Mouse (Mus musculus) MEL (cell line): Measurements from ENCODE around the gene Sipa1l2.

Source experiments
- CTCF ChIP-seq, 3 experiments: IDR thresholded peaks in 2 of 3; conservative IDR thresholded peaks in 1 of 3; 2 replicates each; pipeline ENCODE4 v1.5.1; 2011 to 2012; ENCODE audit warnings: low read length in 3 of 3, low read depth in 2 of 3, mild to moderate bottlenecking in 2 of 3, improper control_type of control experiment in 1 of 3, inconsistent platforms in 1 of 3, mixed read lengths in 1 of 3, moderate library complexity in 1 of 3; ENCODE audit not compliant: control insufficient read depth in 1 of 3, insufficient read depth in 1 of 3, poor library complexity in 1 of 3, severe bottlenecking in 1 of 3
- EP300 ChIP-seq, 2 experiments: IDR thresholded peaks; 2 replicates each; pipeline ENCODE4 v1.6.1; 2011; ENCODE audit warnings: improper control_type of control experiment in 2 of 2, low read length in 2 of 2, low read depth in 1 of 2, mild to moderate bottlenecking in 1 of 2
- ETS1 ChIP-seq: IDR thresholded peaks from 2 replicates; pipeline ENCODE4 v1.6.1; 2012; ENCODE audit warnings: low read depth, mild to moderate bottlenecking, inconsistent platforms, low read length, improper control_type of control experiment, moderate library complexity
- GATA1 ChIP-seq: IDR thresholded peaks from 2 replicates; pipeline ENCODE4 v1.6.1; 2011; ENCODE audit warnings: low read depth, low read length, improper control_type of control experiment
- HCFC1 ChIP-seq: IDR thresholded peaks from 2 replicates; pipeline ENCODE4 v1.6.1; 2012; ENCODE audit warnings: low read depth, mild to moderate bottlenecking, inconsistent platforms, low read length, improper control_type of control experiment, moderate library complexity
- MAX ChIP-seq: IDR thresholded peaks from 2 replicates; pipeline ENCODE4 v1.6.1; 2011; ENCODE audit warnings: low read length, improper control_type of control experiment
- MEF2A ChIP-seq: IDR thresholded peaks from 2 replicates; pipeline ENCODE4 v1.6.1; 2014; ENCODE audit warnings: low read depth, mild to moderate bottlenecking, inconsistent platforms, low read length, improper control_type of control experiment; ENCODE audit not compliant: poor library complexity, insufficient replicate concordance, severe bottlenecking; ENCODE audit errors: extremely low read depth
- MYB ChIP-seq: IDR thresholded peaks from 2 replicates; pipeline ENCODE4 v1.6.1; 2011; ENCODE audit warnings: mild to moderate bottlenecking, low read depth, low read length, improper control_type of control experiment
- NRF1 ChIP-seq: IDR thresholded peaks from 2 replicates; pipeline ENCODE4 v1.6.1; 2014; ENCODE audit warnings: low read depth, mild to moderate bottlenecking, inconsistent platforms, low read length, improper control_type of control experiment, moderate library complexity; ENCODE audit not compliant: poor library complexity, insufficient read depth, severe bottlenecking
- POLR2A ChIP-seq, 2 experiments: IDR thresholded peaks; 2 replicates each; pipeline ENCODE4 v1.6.1; 2011 to 2012; ENCODE audit warnings: low read length in 2 of 2, mild to moderate bottlenecking in 2 of 2, control low read depth in 1 of 2, improper control_type of control experiment in 1 of 2, low read depth in 1 of 2, moderate library complexity in 1 of 2; ENCODE audit not compliant: control insufficient read depth in 1 of 2, insufficient read depth in 1 of 2, poor library complexity in 1 of 2
- TAL1 ChIP-seq: IDR thresholded peaks from 2 replicates; pipeline ENCODE4 v1.6.1; 2012; ENCODE audit warnings: mild to moderate bottlenecking, inconsistent platforms, low read length, moderate library complexity, mixed read lengths
- UBTF ChIP-seq: IDR thresholded peaks from 2 replicates; pipeline ENCODE4 v1.6.1; 2012; ENCODE audit warnings: low read depth, mild to moderate bottlenecking, inconsistent platforms, low read length, improper control_type of control experiment, moderate library complexity, borderline replicate concordance; ENCODE audit not compliant: insufficient read depth
- USF2 ChIP-seq, 2 experiments: IDR thresholded peaks; 2 replicates each; pipeline ENCODE4 v1.6.1; 2011 to 2012; ENCODE audit warnings: improper control_type of control experiment in 2 of 2, low read length in 2 of 2, borderline replicate concordance in 1 of 2, inconsistent platforms in 1 of 2, low read depth in 1 of 2, mild to moderate bottlenecking in 1 of 2; ENCODE audit not compliant: insufficient read depth in 1 of 2

DNA sequence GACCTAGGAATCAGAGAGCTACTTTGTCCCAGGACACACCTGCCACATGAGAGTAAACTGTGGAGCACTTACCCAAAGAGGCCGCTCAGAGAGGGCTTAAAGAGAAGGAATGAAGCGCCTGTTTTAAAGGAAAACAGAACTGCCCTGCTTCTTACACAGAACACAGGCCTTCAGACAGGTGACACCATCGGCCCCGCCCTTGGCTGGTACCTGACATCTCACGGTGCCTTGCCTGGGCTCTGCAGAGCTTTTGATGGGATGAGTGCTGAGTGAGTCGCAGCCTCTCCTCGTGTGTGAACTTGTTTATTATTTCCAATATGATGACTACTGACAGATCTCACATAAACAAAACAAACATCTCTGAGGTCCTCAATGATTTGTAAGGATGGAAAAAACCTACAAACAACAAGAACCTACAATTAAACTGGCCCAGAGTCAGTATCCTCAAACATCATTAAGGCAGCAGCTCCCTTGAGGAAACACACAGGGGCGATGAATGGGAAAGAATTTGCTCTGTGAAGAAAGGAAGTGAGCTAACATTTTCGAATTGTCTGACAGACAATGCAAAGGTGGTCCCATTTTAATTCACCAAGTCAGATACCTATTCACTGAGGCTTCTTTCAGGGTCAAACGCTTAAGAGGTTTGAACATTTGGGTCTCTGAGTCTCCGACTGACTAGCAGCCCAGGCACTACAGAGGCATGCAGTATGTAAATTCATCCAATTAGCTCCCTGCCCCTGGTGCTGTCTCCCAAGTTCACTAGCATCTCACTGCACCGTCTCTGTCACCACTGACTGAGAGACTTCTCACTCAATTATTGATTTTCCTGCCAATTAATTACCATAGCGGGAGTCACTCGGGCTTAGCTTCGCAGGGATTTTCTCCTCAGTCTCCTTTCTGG is 39.2 kb downstream of the Sipa1l2 start:
- TF ChIP-seq CTCF (IDR thresholded peaks at IDR 0.05 in 2 of 3, conservative IDR thresholded peaks at IDR 0.05 in 1 of 3; ENCODE audit: control insufficient read depth in 1 of 3, insufficient read depth in 1 of 3, low read depth in 2 of 3, low read length in 3 of 3, poor library complexity in 1 of 3, severe bottlenecking in 1 of 3) (no peak), MEF2A (no peak), POLR2A (IDR thresholded peaks at IDR 0.05; ENCODE audit: control insufficient read depth in 1 of 2, insufficient read depth in 1 of 2, low read depth in 1 of 2, low read length in 2 of 2, poor library complexity in 1 of 2) (no peak), UBTF (no peak), EP300 (IDR thresholded peaks at IDR 0.05; ENCODE audit: low read depth in 1 of 2, low read length in 2 of 2) (no peak), GATA1 (no peak), NRF1 (no peak), HCFC1 (no peak), MAX (no peak), USF2 (IDR thresholded peaks at IDR 0.05; ENCODE audit: borderline replicate concordance in 1 of 2, insufficient read depth in 1 of 2, low read depth in 1 of 2, low read length in 2 of 2) (no peak), MYB (no peak), ETS1 (no peak), TAL1 (no peak)
